Mouse (Mus musculus): ENCODE results near the gene Gcm1.

DNA sequence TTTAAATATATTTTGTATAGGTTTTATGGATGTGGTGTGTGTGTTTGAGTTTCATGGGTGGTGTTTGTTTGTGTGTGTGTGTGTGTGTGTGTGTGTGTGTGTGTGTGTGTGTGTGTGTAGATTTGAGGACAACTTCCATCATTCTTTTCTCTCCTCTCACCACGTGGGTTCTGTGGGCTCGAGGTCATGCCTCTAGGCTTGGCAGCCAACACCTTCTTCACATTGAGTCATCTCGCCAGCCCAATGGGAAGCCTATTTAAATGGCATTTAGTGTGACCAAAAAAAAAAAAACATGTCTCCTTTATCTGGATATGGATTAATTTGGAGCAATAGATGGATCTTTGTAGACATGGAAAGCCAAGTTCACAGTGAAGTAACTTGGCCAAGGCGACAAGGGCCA is 39.7 kb upstream of the Gcm1 start:
- TF ChIP-seq POLR2A (IDR thresholded peaks at IDR 0.05; ENCODE audit: borderline replicate concordance, extremely low read depth, insufficient read depth, insufficient read length, poor library complexity, severe bottlenecking): no peak
- TF ChIP-seq CTCF (IDR thresholded peaks at IDR 0.05; ENCODE audit: borderline replicate concordance, extremely low read depth, insufficient read depth, insufficient read length): no peak
